Mouse (Mus musculus) layer of hippocampus, adult 8-10 months (tissue): ENCODE measurements around the gene Gm9918. TPM values are rescaled to one million over a fixed set of nuclear protein-coding genes. Genes with fewer than 3 reads are reported as not detected.
"Not testable (repeated sequence)": the region's sequence is repeated elsewhere in the genome, so short reads cannot be mapped to it uniquely, and the experiment has no call there.

Experiments used
- DNase-seq, 2 experiments: peaks; one replicate each; pipeline ENCODE4 v3.0.0; 2022; ENCODE audit warnings: low spot score in 2 of 2
- total RNA-seq, 4 experiments: library from RNA; stranded (reverse); gene quantifications; 2 replicates each; pipeline ENCODE4 v1.2.4; 2022

Gm9918 gene
- total RNA-seq = under 1 TPM in 1 of 4 experiments, not detected in 3; 0.16 TPM

DNA sequence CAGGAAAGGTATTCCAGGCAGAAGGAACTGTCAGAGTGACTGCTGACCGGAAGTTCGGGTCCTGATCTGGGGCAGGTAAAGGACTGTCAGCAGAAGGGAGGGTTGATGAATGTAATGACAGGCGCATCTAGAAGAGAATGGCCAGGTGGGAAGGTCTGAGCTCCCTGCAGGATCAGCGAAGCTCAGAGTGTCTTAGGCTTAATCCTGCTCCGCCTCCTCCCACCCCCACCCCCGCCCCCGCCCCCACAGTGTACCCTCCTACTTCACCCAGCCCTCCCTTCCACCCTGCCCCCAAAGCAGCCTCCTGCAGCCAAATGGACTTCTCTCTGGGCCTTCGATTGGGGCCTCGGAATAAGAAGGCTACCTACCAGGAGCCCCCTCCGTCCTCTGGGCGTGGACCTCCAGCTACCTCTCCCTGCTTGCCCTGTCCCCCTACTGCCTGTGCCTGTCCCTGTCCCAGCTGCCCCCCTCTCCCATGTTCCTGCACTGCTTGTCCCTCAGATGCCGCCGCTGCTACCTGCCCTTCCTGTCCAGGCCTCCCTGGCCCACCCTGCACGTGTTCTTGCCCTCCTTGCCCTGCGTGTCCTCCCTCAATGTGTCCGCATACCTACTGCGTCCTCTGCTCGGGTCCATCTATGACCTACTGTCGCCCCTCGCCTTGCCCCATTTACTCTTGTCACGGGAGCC is at the start of gene Gm9918:
TSS of gene Gm9918 (plus strand) at position 290 of the 687 bp plus-strand sequence.
- DNase-seq = no peak

- no peak for DNase-seq
These were observed 48.0 kb upstream of the Gm9918 start for GRCm38 (mm10) chr15:102222386-102222785.

GRCm38 (mm10) chr15:102224186-102224991 is 46.0 kb upstream of the Gm9918 start:
- peak in 1 of 2 experiments; percentile 73 for DNase-seq

DNA sequence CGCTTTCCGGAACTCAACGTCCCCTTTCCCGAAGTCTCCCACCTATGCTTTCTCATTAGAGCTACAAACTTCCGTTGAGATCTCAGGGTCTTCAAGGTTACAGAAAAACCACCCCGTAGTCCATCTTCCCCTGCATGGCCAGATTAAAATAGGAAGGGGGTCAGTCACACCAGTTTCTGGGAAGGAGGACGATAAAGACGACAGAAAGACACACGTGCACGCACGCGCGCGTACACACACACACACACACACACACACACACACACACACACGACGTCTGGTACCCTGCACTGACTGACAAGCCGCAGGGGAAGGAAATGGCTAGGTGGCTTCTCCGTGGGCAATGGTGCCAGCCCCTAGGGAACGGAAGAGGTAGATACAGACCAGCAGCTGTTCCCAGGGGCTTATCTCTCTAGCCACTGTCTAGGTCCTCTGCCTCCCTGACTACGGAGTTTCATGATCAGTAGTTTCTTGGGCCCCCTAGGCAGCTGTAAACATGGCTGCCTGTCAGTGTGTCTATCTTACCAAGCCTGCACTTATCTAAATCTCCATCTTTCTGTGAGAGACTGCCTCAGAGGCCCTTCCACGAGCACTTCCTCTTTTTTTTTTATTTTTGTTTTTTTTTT is 45.3 kb upstream of the Gm9918 start:
- no peak for DNase-seq

- not testable (repeated sequence) for DNase-seq
These were observed 44.7 kb upstream of the Gm9918 start for GRCm38 (mm10) chr15:102225619-102226018.

DNA sequence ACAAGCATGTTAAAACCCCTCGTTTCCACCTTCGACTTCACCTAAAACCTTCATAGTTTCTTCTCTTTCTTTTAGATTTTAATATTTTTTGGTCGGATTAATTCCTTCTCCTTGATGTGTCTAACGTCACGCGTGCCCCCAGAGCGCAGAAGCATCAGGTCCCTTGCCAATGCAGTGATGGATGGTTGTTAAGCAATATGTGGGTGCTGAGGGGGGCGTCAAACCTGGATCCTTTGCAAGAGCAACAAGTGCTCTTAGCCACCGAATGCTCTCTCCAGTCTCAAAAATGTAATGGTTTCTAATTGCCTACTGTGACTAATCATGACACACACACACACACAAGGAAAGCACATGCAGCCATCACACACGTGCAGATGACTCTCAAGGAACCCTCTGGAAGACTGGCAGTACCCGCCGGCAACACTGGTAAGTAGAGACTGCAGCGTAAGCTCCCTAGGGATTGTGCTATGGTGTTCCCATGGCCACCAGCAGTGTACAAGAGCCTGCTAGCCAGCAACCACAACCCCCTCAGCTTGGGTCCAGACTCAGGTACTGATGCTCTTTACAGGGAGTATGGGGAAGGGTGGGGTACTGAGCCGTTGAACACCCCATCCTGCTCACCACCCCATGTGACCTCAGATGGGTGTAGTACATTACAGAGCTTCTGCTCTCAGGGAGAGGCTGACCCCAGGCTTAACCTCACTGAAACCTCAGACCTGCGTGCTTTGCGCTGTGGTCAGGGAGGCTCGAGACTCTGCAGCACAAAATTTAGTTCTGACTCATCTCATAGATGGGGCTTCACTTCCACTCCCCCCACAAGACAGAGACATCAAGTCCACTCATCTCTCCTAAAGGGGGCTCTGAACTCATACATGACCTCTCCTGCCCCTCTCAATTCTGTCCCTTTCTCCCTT is 39.7 kb upstream of the Gm9918 start:
- DNase-seq = no peak

- DNase-seq = no peak
These were observed 38.6 kb upstream of the Gm9918 start, which contains the start of gene Itgb7 for GRCm38 (mm10) chr15:102231748-102232147. Gene Itgb7, minus strand, starts transcription at chr15:102231944.

- no peak for DNase-seq
These were observed 37.6 kb upstream of the Gm9918 start for GRCm38 (mm10) chr15:102232764-102233163.

- DNase-seq = no peak
These were observed 36.5 kb upstream of the Gm9918 start for GRCm38 (mm10) chr15:102233896-102234295.

DNA sequence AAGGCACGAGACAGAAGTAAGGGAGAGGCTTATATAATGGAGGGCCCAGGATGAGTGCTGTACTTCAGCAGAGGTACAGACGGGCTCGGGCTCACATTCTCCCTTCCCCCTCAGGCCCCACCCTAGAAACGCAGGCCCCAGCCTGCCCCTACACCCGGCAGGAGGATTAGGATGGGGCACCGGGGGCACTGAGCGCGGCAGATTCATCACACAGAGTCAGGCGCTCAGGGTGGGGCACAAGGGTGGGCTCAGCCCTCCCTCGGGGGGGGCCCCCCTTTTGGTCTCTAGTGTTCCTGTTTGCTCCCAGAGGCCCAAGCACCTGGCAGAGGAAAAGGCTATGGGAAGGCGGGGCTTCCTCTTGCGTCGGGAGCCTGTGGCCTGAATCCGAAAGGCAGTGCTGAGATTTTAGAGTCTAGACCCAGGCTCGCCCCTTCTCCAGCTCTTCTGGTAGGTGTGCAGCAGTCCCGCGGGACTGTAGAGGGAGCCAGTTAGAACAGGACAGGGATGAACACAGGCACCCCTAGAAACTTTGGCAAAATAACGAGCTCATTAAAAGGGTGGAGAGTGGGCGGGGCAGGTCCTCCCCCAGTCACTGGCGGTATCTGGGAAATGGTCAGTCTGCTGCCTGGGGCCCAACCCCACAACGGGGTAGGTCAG is 34.9 kb upstream of the Gm9918 start:
- DNase-seq = no peak

- DNase-seq = no peak
These were observed 31.7 kb upstream of the Gm9918 start for GRCm38 (mm10) chr15:102238543-102239259.

GRCm38 (mm10) chr15:102239260-102239590 is 31.1 kb upstream of the Gm9918 start:
- peak; percentile 57 to 78 for DNase-seq

GRCm38 (mm10) chr15:102239851-102240250 is 30.5 kb upstream of the Gm9918 start:
- DNase-seq = no peak

DNA sequence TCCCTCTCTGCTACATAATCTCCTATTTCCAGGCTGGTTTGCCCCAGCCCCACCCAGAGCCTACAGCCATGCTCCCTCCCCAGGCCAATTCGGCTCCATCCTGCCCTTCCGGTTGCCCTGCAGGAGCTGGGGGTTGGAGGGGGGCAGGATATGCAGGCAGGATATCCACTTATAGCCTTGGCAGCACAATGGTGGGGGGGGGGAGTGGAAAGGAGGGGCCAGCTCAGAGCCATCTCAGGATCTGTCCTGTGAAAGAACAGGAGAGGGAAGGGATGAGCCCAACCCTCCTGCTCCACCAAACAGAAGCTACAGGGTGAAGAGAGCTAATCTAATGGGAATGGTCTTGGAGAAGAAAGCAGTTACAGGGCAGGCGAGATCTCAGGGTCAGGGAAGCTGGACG is 29.8 kb upstream of the Gm9918 start:
- no peak for DNase-seq

- no peak for DNase-seq
These were observed 27.7 kb upstream of the Gm9918 start for GRCm38 (mm10) chr15:102242404-102243228.

DNA sequence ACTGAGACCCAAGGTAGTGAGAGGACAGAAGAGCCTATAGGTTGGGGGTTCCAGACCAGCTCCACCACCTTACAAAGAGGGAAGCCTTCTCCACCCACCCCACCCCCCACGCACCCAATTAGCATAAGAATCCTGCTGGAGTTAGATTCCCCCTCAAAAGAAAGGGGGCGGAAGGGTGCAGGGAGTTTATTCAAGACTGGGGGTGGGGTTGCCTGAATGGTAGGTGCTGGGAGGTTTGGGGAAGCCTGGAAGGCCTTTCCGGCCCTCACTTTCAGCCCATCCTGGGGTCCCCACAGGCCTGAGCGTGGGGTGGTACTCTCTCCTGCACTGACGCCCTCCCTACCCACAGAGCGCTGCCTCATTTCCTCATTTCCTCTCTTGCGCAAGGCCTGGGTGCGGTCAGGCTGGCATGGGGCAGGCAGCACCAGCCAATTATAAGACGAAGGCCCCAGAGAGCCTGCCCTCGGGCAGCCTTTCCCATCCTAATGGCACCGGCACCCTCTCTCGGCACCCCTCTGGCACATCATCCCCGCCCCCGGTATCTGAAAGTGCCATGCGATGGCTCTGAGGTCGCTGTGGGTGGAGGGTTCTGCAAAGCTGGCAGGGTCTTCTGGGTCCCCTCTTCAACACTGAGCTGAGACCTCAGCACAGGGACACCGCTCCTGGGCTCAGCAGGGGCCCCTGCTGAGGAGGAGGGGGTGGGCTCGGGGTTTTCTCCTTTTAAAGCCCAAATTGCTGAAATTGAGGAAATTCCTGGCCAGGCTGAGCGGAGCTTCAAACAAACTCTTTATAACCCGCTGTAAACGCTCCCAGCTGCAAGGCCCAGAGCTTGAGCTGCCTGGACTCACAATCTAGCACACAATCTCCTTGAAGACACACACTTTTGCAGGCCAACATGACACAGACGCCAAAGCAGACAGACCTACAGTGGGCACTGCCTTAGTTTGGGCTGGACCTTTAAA is 26.9 kb upstream of the Gm9918 start:
- no peak for DNase-seq

- no peak for DNase-seq
These were observed 25.8 kb upstream of the Gm9918 start for GRCm38 (mm10) chr15:102244306-102245191.
